Comparison of ENCODE assay signal across 8 mouse cellular contexts in the genomic region with DNA sequence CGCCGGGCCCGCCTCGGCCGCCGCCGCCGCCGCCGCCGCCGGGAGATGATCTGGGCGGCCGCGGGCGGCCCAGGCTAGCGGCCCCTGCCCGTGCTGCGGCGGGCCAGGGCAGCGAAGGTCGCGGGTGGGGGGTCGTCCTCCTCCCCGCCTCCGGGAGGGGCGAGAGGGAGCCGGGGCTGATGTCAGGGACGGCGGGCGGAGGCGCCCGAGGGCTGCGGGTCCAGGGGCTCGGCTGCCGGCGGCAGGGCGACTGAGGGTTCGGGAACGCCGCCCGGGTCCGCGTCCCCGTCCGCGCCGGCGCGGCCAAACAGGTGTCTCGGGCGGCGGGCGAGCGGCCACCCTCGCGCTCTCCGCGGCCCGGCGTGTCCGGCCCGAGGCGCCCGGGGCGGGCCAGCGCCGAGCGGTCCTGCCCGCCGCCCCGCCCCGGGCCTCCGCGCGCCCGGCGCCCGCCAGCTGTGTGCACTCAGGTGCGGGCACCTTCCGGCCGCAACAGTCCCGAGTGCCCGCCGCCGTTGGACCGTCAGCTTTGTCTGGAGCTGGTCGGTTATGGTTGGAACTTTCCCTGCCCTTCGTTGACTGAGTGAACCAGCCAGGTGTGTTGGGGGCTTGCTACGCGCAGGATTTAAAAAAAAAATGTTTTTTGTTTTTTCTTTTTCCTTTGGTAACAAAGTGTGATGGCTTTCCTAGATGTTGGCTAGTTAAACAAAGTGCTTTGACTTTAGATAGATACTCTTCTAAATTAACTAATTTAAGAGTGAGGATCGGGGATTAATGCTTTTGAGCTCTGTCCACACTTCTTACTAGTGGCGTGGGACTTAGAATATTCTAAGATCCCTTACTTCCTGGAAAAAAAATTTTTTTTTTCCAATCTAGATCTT. TPM values are rescaled to one million over a fixed set of nuclear protein-coding genes. Genes with fewer than 3 reads are reported as not detected.
A peak's percentile ranks its signal among the peaks of the same experiment; 100 is the strongest.
DNase-seq lines count a peak whose midpoint lies in the region; ATAC-seq and TF ChIP-seq lines count a peak whose summit lies in the region.

A gene (plus strand): TSS at position 41 of the 878 bp plus-strand sequence.

- WGBS in heart, embryonic 11.5 days (ENCODE audit: insufficient replicate concordance): under 1% methylated on average over 47 of the region's 93 CpGs
- WGBS in kidney, embryonic 14.5 days: under 1% methylated on average over 50 of the region's 93 CpGs
- WGBS in neural tube, embryonic 15.5 days: under 1% methylated on average over 79 of the region's 93 CpGs

- H3K9ac ChIP-seq in heart, embryonic 11.5 days (ENCODE audit: low read depth, low read length): peak within 1 kb of the TSS; percentile 94
- peak within 1 kb of the TSS; percentile 87 for H3K9ac ChIP-seq in kidney, embryonic 14.5 days (ENCODE audit: low read depth, low read length)
- peak within 1 kb of the TSS; percentile 87 for H3K9ac ChIP-seq in neural tube, embryonic 15.5 days (replicated peaks)

- TF ChIP-seq POLR2A in cortical plate, adult 2 months (IDR thresholded peaks at IDR 0.05; ENCODE audit: extremely low read depth, insufficient read depth, low read length): no peak

- H3K4me3 ChIP-seq in cortical plate, adult 2 months (ENCODE audit: insufficient read depth, low read length): peak within 1 kb of the TSS; percentile 99
- peak within 1 kb of the TSS; percentile 87 for H3K4me3 ChIP-seq in heart, embryonic 11.5 days (ENCODE audit: low read depth, low read length)
- H3K4me3 ChIP-seq in kidney, embryonic 14.5 days (ENCODE audit: low read length): peak within 1 kb of the TSS; percentile 82
- peak within 1 kb of the TSS; percentile 80 for H3K4me3 ChIP-seq in neural tube, embryonic 15.5 days (replicated peaks)

- ATAC-seq in heart, embryonic 11.5 days (replicated peaks; ENCODE audit: insufficient number of reproducible peaks, low FRiP score, low TSS enrichment): peak; percentile 86
- peak; percentile 89 for ATAC-seq in kidney, embryonic 14.5 days (ENCODE audit: low FRiP score, low TSS enrichment)
- peak; percentile 81 for ATAC-seq in neural tube, embryonic 15.5 days (ENCODE audit: low FRiP score)

- peak within 1 kb of the TSS; percentile 68 for H3K4me2 ChIP-seq in heart, embryonic 11.5 days
- H3K4me2 ChIP-seq in kidney, embryonic 14.5 days (replicated peaks; ENCODE audit: low read depth, low read length): peak within 1 kb of the TSS; percentile 42
- peak within 1 kb of the TSS; percentile 60 for H3K4me2 ChIP-seq in neural tube, embryonic 15.5 days

- H3K27ac ChIP-seq in cortical plate, adult 2 months (ENCODE audit: insufficient read depth, low read length): peak within 1 kb of the TSS; percentile 98
- H3K27ac ChIP-seq in heart, embryonic 11.5 days (ENCODE audit: low read depth, low read length): peak within 1 kb of the TSS; percentile 95
- H3K27ac ChIP-seq in kidney, embryonic 14.5 days (ENCODE audit: low read depth, low read length): peak within 1 kb of the TSS; percentile 90
- H3K27ac ChIP-seq in neural tube, embryonic 15.5 days (replicated peaks): peak within 1 kb of the TSS; percentile 94

- no peak for TF ChIP-seq CTCF in cortical plate, adult 2 months (IDR thresholded peaks at IDR 0.05; ENCODE audit: extremely low read depth, insufficient read depth, low read length)

- peaks cover 9% of the 10 kb centered on the region for H3K4me1 ChIP-seq in cortical plate, adult 2 months (ENCODE audit: control insufficient read depth, insufficient read depth, low read length)
- H3K4me1 ChIP-seq in heart, embryonic 11.5 days (ENCODE audit: control insufficient read depth, insufficient read depth, low read length): peaks cover 11% of the 10 kb centered on the region
- H3K4me1 ChIP-seq in kidney, embryonic 14.5 days (ENCODE audit: control insufficient read depth, insufficient read depth, low read length): peaks cover 4% of the 10 kb centered on the region; the same call in 1 of the 2 replicates
- peaks cover 23% of the 10 kb centered on the region for H3K4me1 ChIP-seq in neural tube, embryonic 15.5 days

- no peaks in the 10 kb centered on the region for H3K36me3 ChIP-seq in heart, embryonic 11.5 days (ENCODE audit: control insufficient read depth, insufficient read depth, low read length)
- no peaks in the 10 kb centered on the region for H3K36me3 ChIP-seq in kidney, embryonic 14.5 days (ENCODE audit: control insufficient read depth, insufficient read depth, low read length)
- no peaks in the 10 kb centered on the region for H3K36me3 ChIP-seq in neural tube, embryonic 15.5 days

- no peaks in the 10 kb centered on the region for H3K27me3 ChIP-seq in heart, embryonic 11.5 days (ENCODE audit: control insufficient read depth, insufficient read depth, low read length)
- no peaks in the 10 kb centered on the region for H3K27me3 ChIP-seq in kidney, embryonic 14.5 days (ENCODE audit: control insufficient read depth, insufficient read depth, low read length)
- no peaks in the 10 kb centered on the region for H3K27me3 ChIP-seq in neural tube, embryonic 15.5 days (replicated peaks)

- peak; percentile 11 for DNase-seq in retina, adult 2 months (ENCODE audit: low read depth, low spot score)
- DNase-seq in retina, embryonic 14.5 days (ENCODE audit: low spot score): no peak
- peak; percentile 58 to 73 for DNase-seq in lung, adult 18-20 months
- DNase-seq in right cerebral cortex, postnatal 14 days: no peak

- H3K9me3 ChIP-seq in heart, embryonic 11.5 days (replicated peaks; ENCODE audit: control insufficient read depth, low read length): no peaks in the 10 kb centered on the region
- no peaks in the 10 kb centered on the region for H3K9me3 ChIP-seq in kidney, embryonic 14.5 days (ENCODE audit: control insufficient read depth, low read length)
- H3K9me3 ChIP-seq in neural tube, embryonic 15.5 days (replicated peaks): no peaks in the 10 kb centered on the region

RNA-seq across cellular contexts. Expression of the gene that starts here (rescaled TPM):
- polyA plus RNA-seq in cortical plate, adult 2 months (2012; rRNA removed): 7.3 and 7.4 TPM in 2 replicates
- 4.5 and 5.1 TPM in 2 replicates for polyA plus RNA-seq in heart, embryonic 11.5 days (2014; fragmentation: Nextera tagmentation; extraction: Ambion mirVana)
- polyA plus RNA-seq in kidney, embryonic 14.5 days (2014; fragmentation: Nextera tagmentation; extraction: Ambion mirVana): 4.2 and 5.3 TPM in 2 replicates
- polyA plus RNA-seq in neural tube, embryonic 15.5 days (2015; fragmentation: Nextera tagmentation; extraction: Ambion mirVana): 1.8 and 2.4 TPM in 2 replicates

Comparison
In these comparisons a context has a peak if more than half of its experiments do, and no peak if none do; other contexts are left out.
1. DNase-seq: peak in retina, adult 2 months (single experiment) and lung, adult 18-20 months (2 of 2); none in retina, embryonic 14.5 days (single experiment) and right cerebral cortex, postnatal 14 days (single experiment).
2. Peak in every context shown above with its lines, with median percentiles within 50 percentile points of each other: H3K27ac ChIP-seq, H3K4me3 ChIP-seq, ATAC-seq, H3K4me2 ChIP-seq and H3K9ac ChIP-seq.